Mouse (Mus musculus) spleen, postnatal 0 days (tissue): ENCODE measurements around the gene Wdr20rt. TPM values are rescaled to one million over a fixed set of nuclear protein-coding genes. Genes with fewer than 3 reads are reported as not detected.

ENCODE experiments used
- polyA plus RNA-seq: library from polyadenylated mRNA; unstranded; fragments of >200 nt; fragmentation: Nextera tagmentation; extraction: Ambion mirVana; gene quantifications from 2 replicates; pipeline ENCODE4 v1.2.1, GENCODE M21; 2015

The Wdr20rt gene
- polyA plus RNA-seq: not detected in 2 replicates

GRCm38 (mm10) chr12:65225467-65225945 is at the start of gene Wdr20rt:
Gene Wdr20rt (plus strand): TSS chr12:65225517.

Other genes with a start within 250 kb of the Wdr20rt start
- gene Prpf39, start 189.2 kb upstream of the Wdr20rt start, polyA plus RNA-seq: 24.5 and 27.4 TPM in 2 replicates
- 181 and 186 TPM in 2 replicates for gene Fkbp3, start 151.5 kb upstream of the Wdr20rt start, polyA plus RNA-seq
- 7.2 and 8.2 TPM in 2 replicates for gene Fancm, start 149.9 kb upstream of the Wdr20rt start, polyA plus RNA-seq
- gene Mis18bp1, start 52.9 kb upstream of the Wdr20rt start, polyA plus RNA-seq: 51.5 and 57.9 TPM in 2 replicates